Mouse (Mus musculus): ENCODE measurements at regions not wholly inside any gene's neighbourhood (a gene's known extent, or its start where the extent isn't known, plus 50 kb on each side); places are given as distances from the start of the nearest gene placed in this dataset.

DNA sequence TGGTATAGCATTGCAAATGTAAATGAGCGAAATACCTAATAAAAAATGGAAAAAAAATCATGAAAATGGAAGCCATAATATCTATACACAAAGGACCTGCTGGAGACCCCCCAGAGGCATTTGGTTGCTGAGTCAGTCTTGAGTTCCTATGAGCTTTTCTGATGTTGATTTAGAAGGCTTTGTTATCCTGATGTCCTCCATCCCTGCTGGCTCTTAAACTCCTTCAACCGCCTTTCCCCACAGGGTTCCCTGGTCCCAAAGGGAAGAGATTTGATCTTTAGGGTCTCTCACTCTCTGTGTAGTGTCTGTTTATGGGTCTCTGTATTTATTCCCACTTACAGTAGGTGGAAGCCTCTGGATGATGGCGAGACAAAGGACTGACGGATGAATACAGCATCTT, 356.6 kb upstream of the Robo2 start:
- no peaks in the 10 kb centered on the region for H3K4me1 ChIP-seq (ENCODE audit: control insufficient read depth, insufficient read depth)
- no peaks in the 10 kb centered on the region for H3K27me3 ChIP-seq (ENCODE audit: control insufficient read depth, insufficient read depth, low read length)
- no peak for TF ChIP-seq EP300 (IDR thresholded peaks at IDR 0.05; ENCODE audit: low read depth)
- no peak for TF ChIP-seq CTCF (IDR thresholded peaks at IDR 0.05; ENCODE audit: low read depth)
- ATAC-seq (ENCODE audit: insufficient read depth, low read depth), result no peak
- DNase-seq (ENCODE audit: low spot score), result no peak
- H3K27ac ChIP-seq (ENCODE audit: low read depth), result no peak overlapping the region
- H3K36me3 ChIP-seq (replicated peaks; ENCODE audit: control insufficient read depth, insufficient read depth, low read length), result no peaks in the 10 kb centered on the region
- 72% methylated on average over 4 of the region's 4 CpGs for WGBS
- no peak overlapping the region for H3K9ac ChIP-seq (replicated peaks; ENCODE audit: low read depth, low read length)
- no peak overlapping the region for H3K4me2 ChIP-seq (ENCODE audit: low read depth, low read length)
- no peak overlapping the region for H3K4me3 ChIP-seq (ENCODE audit: low read depth, low read length)
- no peaks in the 10 kb centered on the region for H3K9me3 ChIP-seq (replicated peaks; ENCODE audit: control insufficient read depth, low read length)

DNA sequence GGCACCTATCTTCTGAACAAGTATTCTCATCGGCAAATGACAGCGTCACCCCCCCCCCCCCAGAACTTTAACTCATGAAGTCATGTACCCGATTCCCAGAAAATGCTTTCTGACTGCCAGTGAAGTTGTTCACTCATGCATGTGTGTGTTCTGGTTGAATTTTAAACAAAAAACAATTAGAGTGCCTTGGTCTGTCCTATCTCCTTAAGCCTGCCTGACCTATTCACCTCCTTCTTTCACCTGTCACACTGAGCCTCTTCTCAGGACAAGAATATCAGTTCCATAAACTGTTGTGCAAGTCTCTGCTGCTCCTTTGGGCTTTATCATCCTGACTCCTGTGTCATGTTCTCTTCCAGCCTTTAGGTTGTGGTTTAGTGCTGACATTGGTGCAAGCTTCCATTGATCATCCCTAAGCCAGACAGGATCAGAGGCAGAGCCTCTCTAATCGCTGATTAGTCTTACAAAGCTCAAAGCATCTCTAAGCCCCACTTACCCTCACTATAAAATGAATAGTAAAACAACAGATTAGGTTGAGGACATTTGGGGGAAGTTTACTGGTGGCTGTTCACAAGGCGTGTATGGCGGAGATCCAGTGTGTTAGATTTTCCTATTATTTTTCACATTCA, 345.2 kb upstream of the Robo2 start:
- ATAC-seq (ENCODE audit: insufficient read depth, low read depth), result no peak
- no peak overlapping the region for H3K27ac ChIP-seq (ENCODE audit: low read depth)
- no peaks in the 10 kb centered on the region for H3K36me3 ChIP-seq (replicated peaks; ENCODE audit: control insufficient read depth, insufficient read depth, low read length)

DNA sequence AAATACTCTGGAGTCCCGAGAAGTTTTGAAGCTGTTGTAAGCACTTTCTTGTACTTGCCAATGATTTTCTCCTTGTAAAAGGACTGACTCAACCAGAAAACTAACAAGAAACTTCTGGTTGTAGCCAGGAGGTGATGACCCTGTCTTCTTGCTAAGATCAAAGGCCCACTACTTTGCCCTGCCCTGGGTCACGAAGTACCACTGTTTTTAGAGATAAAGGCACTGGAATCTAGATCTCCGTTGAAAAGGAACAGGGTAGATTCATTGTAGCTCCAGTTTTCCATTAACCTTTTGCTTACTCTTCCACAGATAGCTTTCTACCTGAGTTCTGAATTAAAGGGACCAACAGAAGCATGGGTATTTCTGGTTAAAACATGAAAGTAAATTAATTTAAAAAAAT, 339.3 kb upstream of the Robo2 start:
- Histone ChIP-seq H3K27ac (ENCODE audit: low read depth) (no peak overlapping the region), H3K4me3 (ENCODE audit: low read depth, low read length) (no peak overlapping the region), H3K9ac (replicated peaks; ENCODE audit: low read depth, low read length) (no peak overlapping the region), H3K36me3 (replicated peaks; ENCODE audit: control insufficient read depth, insufficient read depth, low read length) (no peaks in the 10 kb centered on the region), H3K9me3 (replicated peaks; ENCODE audit: control insufficient read depth, low read length) (no peaks in the 10 kb centered on the region), H3K27me3 (ENCODE audit: control insufficient read depth, insufficient read depth, low read length) (no peaks in the 10 kb centered on the region), H3K4me1 (ENCODE audit: control insufficient read depth, insufficient read depth) (no peaks in the 10 kb centered on the region), H3K4me2 (ENCODE audit: low read depth, low read length) (no peak overlapping the region)
- ATAC-seq (ENCODE audit: insufficient read depth, low read depth) (no peak), DNase-seq (ENCODE audit: low spot score) (no peak)
- 19% methylated on average over 3 of the region's 3 CpGs for WGBS
- TF ChIP-seq CTCF (IDR thresholded peaks at IDR 0.05; ENCODE audit: low read depth), result no peak
- TF ChIP-seq EP300 (IDR thresholded peaks at IDR 0.05; ENCODE audit: low read depth), result no peak

More for the DNA sequence above, 345.2 kb upstream of the Robo2 start:
- H3K27me3 ChIP-seq (ENCODE audit: control insufficient read depth, insufficient read depth, low read length), result no peaks in the 10 kb centered on the region
- TF ChIP-seq CTCF (IDR thresholded peaks at IDR 0.05; ENCODE audit: low read depth) (no peak), EP300 (IDR thresholded peaks at IDR 0.05; ENCODE audit: low read depth) (no peak)
- WGBS, result 67% methylated on average over 6 of the region's 6 CpGs
- no peak overlapping the region for H3K4me3 ChIP-seq (ENCODE audit: low read depth, low read length)
- no peaks in the 10 kb centered on the region for H3K4me1 ChIP-seq (ENCODE audit: control insufficient read depth, insufficient read depth)
- DNase-seq (ENCODE audit: low spot score), result no peak
- H3K9ac ChIP-seq (replicated peaks; ENCODE audit: low read depth, low read length), result no peak overlapping the region
- no peaks in the 10 kb centered on the region for H3K9me3 ChIP-seq (replicated peaks; ENCODE audit: control insufficient read depth, low read length)
- no peak overlapping the region for H3K4me2 ChIP-seq (ENCODE audit: low read depth, low read length)

DNA sequence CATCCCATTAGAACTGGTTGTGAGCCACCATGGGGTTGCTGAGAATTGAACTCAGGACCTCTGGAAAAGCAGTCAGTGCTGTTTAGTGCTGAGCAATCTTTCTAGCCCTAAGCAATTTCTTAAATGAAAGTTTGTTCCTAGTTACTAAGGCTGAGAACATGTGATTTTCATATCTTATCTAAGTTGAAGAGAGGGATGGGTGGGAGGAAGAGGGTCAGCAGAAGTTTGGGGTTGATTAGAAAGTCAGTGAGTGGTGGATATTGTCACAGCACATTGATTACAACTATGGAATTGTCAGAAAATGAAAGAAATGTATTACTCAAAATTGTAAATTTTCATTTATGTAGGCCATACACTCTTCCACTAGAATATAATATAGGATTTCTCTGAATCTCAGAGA, 337.4 kb upstream of the Robo2 start:
- Histone ChIP-seq H3K9me3 (replicated peaks; ENCODE audit: control insufficient read depth, low read length) (no peaks in the 10 kb centered on the region), H3K36me3 (replicated peaks; ENCODE audit: control insufficient read depth, insufficient read depth, low read length) (no peaks in the 10 kb centered on the region), H3K4me2 (ENCODE audit: low read depth, low read length) (no peak overlapping the region), H3K27me3 (ENCODE audit: control insufficient read depth, insufficient read depth, low read length) (no peaks in the 10 kb centered on the region), H3K4me3 (ENCODE audit: low read depth, low read length) (no peak overlapping the region), H3K9ac (replicated peaks; ENCODE audit: low read depth, low read length) (no peak overlapping the region), H3K27ac (ENCODE audit: low read depth) (no peak overlapping the region), H3K4me1 (ENCODE audit: control insufficient read depth, insufficient read depth) (no peaks in the 10 kb centered on the region)
- no peak for TF ChIP-seq CTCF (IDR thresholded peaks at IDR 0.05; ENCODE audit: low read depth)
- TF ChIP-seq EP300 (IDR thresholded peaks at IDR 0.05; ENCODE audit: low read depth), result no peak
- DNase-seq (ENCODE audit: low spot score) (no peak), ATAC-seq (ENCODE audit: insufficient read depth, low read depth) (no peak)

DNA sequence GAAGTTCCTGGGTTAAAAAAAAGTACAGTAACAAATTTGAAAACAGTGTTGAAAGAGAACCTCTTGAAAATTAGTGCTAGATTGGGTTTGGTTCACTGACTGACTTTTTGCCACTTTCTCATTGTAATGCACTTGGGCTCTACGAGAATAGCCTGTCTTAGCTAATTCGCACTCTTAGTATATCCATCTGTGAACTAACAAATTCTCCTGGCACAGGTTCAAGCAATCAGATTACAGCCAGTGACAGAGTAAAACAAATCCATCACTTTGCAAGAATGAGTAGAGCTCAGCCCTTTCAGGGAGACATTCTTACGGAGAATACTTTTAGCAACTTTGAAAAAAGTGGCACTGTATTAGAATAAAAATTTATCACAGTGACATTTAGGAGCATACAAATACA, 331.9 kb upstream of the Robo2 start:
- H3K4me3 ChIP-seq (ENCODE audit: low read depth, low read length), result no peak overlapping the region
- TF ChIP-seq CTCF (IDR thresholded peaks at IDR 0.05; ENCODE audit: low read depth) (no peak), EP300 (IDR thresholded peaks at IDR 0.05; ENCODE audit: low read depth) (no peak)
- H3K27me3 ChIP-seq (ENCODE audit: control insufficient read depth, insufficient read depth, low read length), result no peaks in the 10 kb centered on the region
- no peak overlapping the region for H3K4me2 ChIP-seq (ENCODE audit: low read depth, low read length)
- ATAC-seq (ENCODE audit: insufficient read depth, low read depth) (no peak), DNase-seq (ENCODE audit: low spot score) (no peak)
- no peak overlapping the region for H3K9ac ChIP-seq (replicated peaks; ENCODE audit: low read depth, low read length)
- WGBS, result 42% methylated on average over 3 of the region's 3 CpGs
- no peaks in the 10 kb centered on the region for H3K36me3 ChIP-seq (replicated peaks; ENCODE audit: control insufficient read depth, insufficient read depth, low read length)
- H3K4me1 ChIP-seq (ENCODE audit: control insufficient read depth, insufficient read depth), result 0 out of 2 replicates have a peak, but pooled peaks cover 8% of the 10 kb centered on the region
- H3K9me3 ChIP-seq (replicated peaks; ENCODE audit: control insufficient read depth, low read length), result no peaks in the 10 kb centered on the region
- H3K27ac ChIP-seq (ENCODE audit: low read depth), result no peak overlapping the region
